Mouse (Mus musculus): Measurements from ENCODE around the gene March10. TPM values are rescaled to one million over a fixed set of nuclear protein-coding genes. Genes with fewer than 3 reads are reported as not detected.

March10 gene
- not detected for total RNA-seq (2021)
- long read RNA-seq, experiment 1 = 0 reads
- long read RNA-seq, experiment 2 = 0 reads

GRCm38 (mm10) chr11:105456497-105456907, at the start of gene March10:
Gene March10 (minus strand): TSS chr11:105456735.
- intact Hi-C loops (cut with DNase I; ENCODE audit: low total_unique reads) = no loop called here
- peak; percentile 52 for DNase-seq

- no peak for DNase-seq
- intact Hi-C loops (cut with DNase I; ENCODE audit: low total_unique reads) = no loop called here
These were observed 49.8 kb upstream of the March10 start for GRCm38 (mm10) chr11:105506322-105506721.

GRCm38 (mm10) chr11:105505038-105505437, 48.5 kb upstream of the March10 start:
- intact Hi-C loops (cut with DNase I; ENCODE audit: low total_unique reads) = no loop called here
- no peak for DNase-seq

- intact Hi-C loops (cut with DNase I; ENCODE audit: low total_unique reads) = no loop called here
- DNase-seq = no peak
These were observed 45.8 kb upstream of the March10 start for GRCm38 (mm10) chr11:105502311-105502710.

- intact Hi-C loops (cut with DNase I; ENCODE audit: low total_unique reads) = no loop called here
- no peak for DNase-seq
These were observed 41.0 kb upstream of the March10 start for GRCm38 (mm10) chr11:105497505-105497904.

GRCm38 (mm10) chr11:105496665-105497064, 40.1 kb upstream of the March10 start:
- intact Hi-C loops (cut with DNase I; ENCODE audit: low total_unique reads) = no loop called here
- no peak for DNase-seq

GRCm38 (mm10) chr11:105495591-105496270, 39.2 kb upstream of the March10 start:
- no peak for DNase-seq
- intact Hi-C loops (cut with DNase I; ENCODE audit: low total_unique reads) = no loop called here

GRCm38 (mm10) chr11:105494786-105495369, 38.3 kb upstream of the March10 start:
- intact Hi-C loops (cut with DNase I; ENCODE audit: low total_unique reads) = no loop called here

GRCm38 (mm10) chr11:105492392-105492791, 35.9 kb upstream of the March10 start:
- intact Hi-C loops (cut with DNase I; ENCODE audit: low total_unique reads) = no loop called here
- DNase-seq = no peak

More at GRCm38 (mm10) chr11:105494786-105495369, 38.3 kb upstream of the March10 start:
- no peak for DNase-seq

- no peak for DNase-seq
- intact Hi-C loops (cut with DNase I; ENCODE audit: low total_unique reads) = no loop called here
These were observed 34.4 kb upstream of the March10 start for GRCm38 (mm10) chr11:105490971-105491370.

- no peak for DNase-seq
- intact Hi-C loops (cut with DNase I; ENCODE audit: low total_unique reads) = no loop called here
These were observed 28.9 kb upstream of the March10 start for GRCm38 (mm10) chr11:105485412-105485811.

GRCm38 (mm10) chr11:105484993-105485392, 28.5 kb upstream of the March10 start:
- intact Hi-C loops (cut with DNase I; ENCODE audit: low total_unique reads) = no loop called here
- DNase-seq = no peak

GRCm38 (mm10) chr11:105482747-105483146, 26.2 kb upstream of the March10 start:
- no peak for DNase-seq
- intact Hi-C loops (cut with DNase I; ENCODE audit: low total_unique reads) = no loop called here

GRCm38 (mm10) chr11:105474746-105475145, 18.2 kb upstream of the March10 start:
- DNase-seq = no peak
- intact Hi-C loops (cut with DNase I; ENCODE audit: low total_unique reads) = no loop called here

- intact Hi-C loops (cut with DNase I; ENCODE audit: low total_unique reads) = no loop called here
- DNase-seq = no peak
These were observed 17.8 kb upstream of the March10 start for GRCm38 (mm10) chr11:105474352-105474736.

- no peak for DNase-seq
- intact Hi-C loops (cut with DNase I; ENCODE audit: low total_unique reads) = no loop called here
These were observed 17.3 kb upstream of the March10 start for GRCm38 (mm10) chr11:105473716-105474351.

GRCm38 (mm10) chr11:105472610-105473009, 16.1 kb upstream of the March10 start:
- DNase-seq = no peak
- intact Hi-C loops (cut with DNase I; ENCODE audit: low total_unique reads) = no loop called here

GRCm38 (mm10) chr11:105470896-105471295, 14.4 kb upstream of the March10 start:
- intact Hi-C loops (cut with DNase I; ENCODE audit: low total_unique reads) = no loop called here
- DNase-seq = no peak

GRCm38 (mm10) chr11:105469561-105469960, 13.0 kb upstream of the March10 start:
- no peak for DNase-seq
- intact Hi-C loops (cut with DNase I; ENCODE audit: low total_unique reads) = no loop called here

GRCm38 (mm10) chr11:105469091-105469507, 12.6 kb upstream of the March10 start:
- DNase-seq = no peak
- intact Hi-C loops (cut with DNase I; ENCODE audit: low total_unique reads) = no loop called here

GRCm38 (mm10) chr11:105468436-105468835, 11.9 kb upstream of the March10 start:
- DNase-seq = no peak
- intact Hi-C loops (cut with DNase I; ENCODE audit: low total_unique reads) = no loop called here

Data from gastrocnemius, postnatal 14 days (tissue).